Mouse (Mus musculus): ENCODE data around the gene Fam166a.

Gene Fam166a

DNA sequence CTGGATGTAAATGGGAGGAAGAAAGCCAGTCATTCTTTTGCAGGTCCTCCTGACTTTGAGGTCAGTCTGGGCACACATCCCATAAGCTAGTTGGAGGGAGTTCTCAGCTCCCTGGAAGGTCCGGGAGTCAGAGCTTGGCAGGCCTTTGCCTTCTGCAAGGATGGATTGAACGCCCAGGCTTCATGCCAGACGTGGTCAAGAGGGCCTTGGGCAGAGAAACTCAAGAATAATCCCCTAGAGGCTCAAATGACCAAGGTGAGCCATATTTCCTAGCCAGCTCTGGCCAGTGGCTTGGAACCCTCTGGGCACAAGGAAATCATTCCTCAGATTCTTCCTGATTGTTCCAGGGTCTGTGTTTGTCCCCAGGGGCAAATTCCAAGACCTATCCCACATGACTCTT, 46.3 kb downstream of the Fam166a start:
- TF ChIP-seq GATA4 (IDR thresholded peaks at IDR 0.05; ENCODE audit: insufficient replicate concordance, low read length) = no peak

DNA sequence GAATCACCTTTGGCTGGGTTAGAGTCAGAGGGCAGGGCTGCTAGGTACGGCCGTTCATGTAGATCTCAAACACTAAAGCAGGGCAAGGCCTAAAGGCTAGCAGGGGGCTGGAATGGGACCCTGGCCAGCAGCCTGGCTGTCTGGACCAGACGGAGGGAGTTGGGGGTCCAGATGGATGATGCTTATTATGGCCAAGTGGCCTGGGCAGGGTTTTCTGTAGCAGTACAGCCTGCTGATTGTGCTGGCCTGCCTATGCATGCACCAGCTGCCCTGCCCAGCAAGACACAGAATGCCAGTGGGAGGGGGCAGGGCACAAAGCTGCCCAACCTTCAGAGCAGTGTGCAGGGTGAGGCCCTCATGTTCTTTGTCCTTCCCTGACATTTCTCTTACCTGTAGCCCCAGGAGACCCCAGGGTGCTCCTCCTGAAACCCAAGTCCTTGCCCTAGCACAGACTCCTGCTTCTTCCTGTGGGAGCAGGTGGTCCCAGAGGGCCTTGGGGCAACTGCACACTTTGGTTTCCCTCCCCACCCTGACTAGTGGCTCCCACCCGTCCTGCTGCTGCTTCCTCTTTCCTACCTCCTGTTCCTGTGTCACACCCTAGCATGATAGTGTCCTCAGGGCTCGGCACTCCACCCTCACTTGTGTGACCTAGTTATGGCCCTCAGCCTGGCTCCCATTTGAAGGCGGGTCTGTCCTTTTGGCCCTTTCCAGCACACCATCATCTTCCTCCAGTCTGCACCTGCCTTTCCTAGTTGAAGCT, 47.5 kb downstream of the Fam166a start:
- no peak for TF ChIP-seq GATA4 (IDR thresholded peaks at IDR 0.05; ENCODE audit: insufficient replicate concordance, low read length)

GRCm38 (mm10) chr2:25266720-25267119, 48.2 kb downstream of the Fam166a start:
- no peak for TF ChIP-seq GATA4 (IDR thresholded peaks at IDR 0.05; ENCODE audit: insufficient replicate concordance, low read length)

DNA sequence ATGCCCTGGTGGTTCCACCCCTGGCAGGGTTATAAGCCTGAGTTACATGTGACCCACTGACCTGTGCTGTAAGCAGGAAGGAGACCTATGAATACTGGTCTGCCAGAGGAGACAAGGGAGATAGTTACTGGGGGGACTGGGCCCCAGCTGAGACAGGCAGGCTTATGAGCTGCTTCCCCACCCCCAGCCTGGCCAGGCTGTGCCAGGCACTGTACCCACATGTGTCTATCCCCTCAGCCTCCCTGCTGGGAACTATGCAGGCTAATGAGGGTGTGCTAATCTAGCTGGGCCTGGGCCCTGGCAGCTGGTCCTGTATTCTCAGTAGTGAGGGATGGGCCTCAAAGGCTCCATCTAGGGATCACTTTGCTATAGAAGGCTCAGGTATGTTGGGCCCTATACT, 48.7 kb downstream of the Fam166a start:
- no peak for TF ChIP-seq GATA4 (IDR thresholded peaks at IDR 0.05; ENCODE audit: insufficient replicate concordance, low read length)

DNA sequence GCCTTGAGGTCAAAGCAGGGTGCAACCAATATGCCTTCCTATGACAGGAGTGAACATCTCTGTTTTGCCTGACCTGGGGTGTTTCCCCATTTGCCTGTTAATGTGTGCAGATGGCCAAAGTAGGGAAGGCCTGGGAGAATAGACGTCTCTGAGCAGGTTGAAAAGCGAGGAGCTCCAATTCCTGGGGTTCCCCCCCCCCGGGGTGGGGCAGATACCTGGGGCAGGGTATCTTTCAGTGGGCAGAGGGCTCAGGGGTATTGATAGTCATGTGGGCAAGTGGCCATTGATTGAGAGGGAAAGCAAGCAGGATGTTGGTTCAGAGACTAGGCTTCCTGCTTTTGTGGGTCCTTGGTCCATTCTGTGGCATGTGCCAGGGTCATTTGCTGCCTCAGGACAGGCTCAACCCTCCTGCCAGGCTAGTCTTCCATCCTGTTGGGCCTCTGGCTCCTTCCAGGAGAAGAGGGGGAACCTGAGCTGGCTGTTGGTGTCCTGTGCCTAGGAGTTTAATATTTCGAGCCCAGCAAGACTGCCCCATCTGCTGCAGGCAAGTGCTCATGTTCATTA, 49.3 kb downstream of the Fam166a start:
- no peak for TF ChIP-seq GATA4 (IDR thresholded peaks at IDR 0.05; ENCODE audit: insufficient replicate concordance, low read length)

Measured in liver, adult (tissue).